Mouse (Mus musculus) brown adipose tissue, adult 24 weeks (tissue): ENCODE measurements around the gene Gm20388. TPM values are rescaled to one million over a fixed set of nuclear protein-coding genes. Genes with fewer than 3 reads are reported as not detected.

ENCODE experiments used
- H3K27ac ChIP-seq: fragments of 200-500 bp; replicated peaks from 2 replicates; pipeline ENCODE4 v1.5.1; 2012; ENCODE audit warnings: low read depth, mild to moderate bottlenecking, low read length
- H3K4me1 ChIP-seq: fragments of 200-500 bp; 2 replicates; pipeline ENCODE4 v1.6.1; 2012; ENCODE audit warnings: low read length, mixed read lengths; ENCODE audit not compliant: control insufficient read depth, insufficient read depth, insufficient read length
- H3K4me3 ChIP-seq: fragments of 200-500 bp; 2 replicates; pipeline ENCODE4 v1.5.1; 2012; ENCODE audit warnings: low read depth, mild to moderate bottlenecking, low read length, moderate library complexity; ENCODE audit not compliant: insufficient read depth
- polyA plus RNA-seq: library from polyadenylated mRNA; stranded (reverse); fragments of >200 nt; gene quantifications from 2 replicates; pipeline ENCODE4 v1.2.4, GENCODE M21; 2012; ENCODE audit not compliant: missing spikeins, insufficient read depth, insufficient read length

The Gm20388 gene
- polyA plus RNA-seq, 1 experiment: 44.7 TPM

DNA sequence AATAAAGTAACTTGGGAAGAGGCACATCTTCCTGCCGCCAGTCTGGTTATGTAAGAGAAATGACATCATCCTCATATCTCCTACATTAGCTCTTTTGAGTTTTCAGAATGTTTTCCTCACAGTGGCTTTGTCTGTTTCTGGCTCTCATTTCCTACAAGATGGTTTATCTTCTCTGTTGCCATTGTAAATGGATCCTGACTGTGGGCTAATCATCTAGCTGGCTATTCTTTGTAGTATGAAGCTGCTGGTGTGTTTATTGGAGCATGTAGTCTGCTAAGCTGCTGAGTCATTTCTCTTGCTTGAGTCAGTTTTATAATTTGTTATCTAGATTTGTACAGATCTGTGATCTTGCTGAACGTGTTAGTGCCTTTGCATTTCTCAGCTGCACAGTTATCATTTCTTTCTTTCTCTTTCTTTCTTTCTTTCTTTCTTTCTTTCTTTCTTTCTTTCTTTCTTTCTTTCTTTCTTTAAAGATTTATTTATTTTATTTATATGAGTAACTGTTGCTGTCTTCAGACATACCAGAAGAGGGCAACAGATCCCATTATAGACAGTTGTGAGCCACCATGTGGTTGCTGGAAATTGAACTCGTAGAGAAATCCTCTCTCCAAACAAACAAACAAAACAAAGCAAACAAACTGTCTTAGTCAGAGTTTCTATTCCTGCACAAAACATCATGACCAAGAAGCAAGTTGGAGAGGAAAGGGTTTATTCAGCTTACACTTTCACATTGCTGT, 3723.9 kb downstream of the Gm20388 start:
- no peak overlapping the region for H3K27ac ChIP-seq
- H3K4me3 ChIP-seq: no peak overlapping the region
- H3K4me1 ChIP-seq: no peaks in the 10 kb centered on the region

DNA sequence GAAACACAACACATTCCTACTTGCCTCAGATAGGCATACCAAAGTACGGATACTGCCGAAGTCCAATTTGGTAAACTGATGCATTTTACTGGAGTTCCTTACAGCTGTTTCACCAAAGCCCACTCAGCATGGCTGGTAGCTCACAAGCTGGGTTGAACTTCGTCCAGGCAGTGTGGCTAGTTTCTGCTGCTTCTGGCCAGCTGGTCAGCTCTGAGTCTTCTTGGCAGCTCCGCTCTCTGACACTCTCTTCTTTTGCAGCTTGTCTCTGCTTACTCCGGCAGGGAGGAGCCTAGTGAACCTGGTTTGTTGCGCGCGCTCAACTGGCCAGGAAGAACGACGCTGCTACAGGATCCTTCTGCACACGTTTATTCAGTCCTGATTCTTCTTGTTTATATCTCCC, 3725.0 kb downstream of the Gm20388 start:
- Histone ChIP-seq H3K4me3 (no peak overlapping the region), H3K27ac (no peak overlapping the region), H3K4me1 (no peaks in the 10 kb centered on the region)

DNA sequence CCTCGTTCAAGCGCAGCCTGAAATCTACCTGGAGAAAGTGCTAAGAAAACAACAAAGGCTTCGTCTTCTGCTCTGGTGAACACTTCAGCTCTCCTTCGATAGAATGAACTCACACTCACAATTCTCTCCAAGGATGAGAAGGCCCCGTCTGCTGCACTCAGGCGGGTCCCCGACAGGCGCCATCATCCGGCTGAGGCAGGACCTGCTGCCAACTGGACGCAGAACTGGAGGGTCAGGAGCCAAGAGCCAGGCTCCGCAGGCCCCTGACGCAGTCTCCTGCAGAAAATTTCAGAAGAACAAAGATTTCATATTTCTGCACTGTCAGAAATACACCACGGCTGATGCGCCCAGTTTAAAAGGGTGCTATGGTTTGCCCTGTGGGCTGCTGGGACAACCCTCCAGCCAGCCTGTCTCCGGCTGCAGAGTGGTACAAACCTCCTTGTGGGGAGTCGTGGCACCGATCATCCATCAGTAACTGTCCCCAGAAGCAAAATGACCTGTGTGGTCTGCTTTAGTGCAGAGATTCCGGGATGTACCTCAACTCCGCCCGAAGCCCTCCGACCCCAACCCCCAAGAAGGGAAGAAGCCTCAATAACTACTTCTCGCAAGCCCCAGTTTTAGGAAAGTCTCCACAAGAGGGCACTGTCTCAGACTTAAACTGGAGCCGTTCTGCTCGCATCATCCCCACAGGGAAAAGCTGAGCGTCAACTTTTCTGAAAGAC, 3732.8 kb downstream of the Gm20388 start:
- no peak overlapping the region for H3K27ac ChIP-seq
- H3K4me1 ChIP-seq: no peaks in the 10 kb centered on the region
- no peak overlapping the region for H3K4me3 ChIP-seq

DNA sequence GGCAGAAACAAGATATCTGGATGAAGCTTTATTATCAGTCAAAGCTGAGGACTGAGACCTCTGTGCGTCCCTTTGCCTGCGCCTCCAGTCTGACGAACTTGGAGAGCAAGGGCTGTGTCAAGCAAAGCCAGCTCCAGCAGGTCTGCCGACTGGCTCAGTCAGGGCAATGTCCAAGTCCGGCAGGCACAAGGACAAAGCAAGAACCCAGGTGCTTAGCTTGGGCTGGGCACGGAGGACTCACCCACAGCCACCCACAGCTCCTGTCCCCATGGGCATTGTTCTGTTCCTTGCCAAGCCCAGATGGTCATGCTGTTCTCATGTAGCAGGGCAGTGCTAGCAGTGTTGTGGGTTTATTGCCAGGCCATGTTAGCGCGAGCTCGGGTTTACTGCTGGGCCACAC, 3734.6 kb downstream of the Gm20388 start:
- Histone ChIP-seq H3K27ac (no peak overlapping the region), H3K4me1 (no peaks in the 10 kb centered on the region), H3K4me3 (no peak overlapping the region)

DNA sequence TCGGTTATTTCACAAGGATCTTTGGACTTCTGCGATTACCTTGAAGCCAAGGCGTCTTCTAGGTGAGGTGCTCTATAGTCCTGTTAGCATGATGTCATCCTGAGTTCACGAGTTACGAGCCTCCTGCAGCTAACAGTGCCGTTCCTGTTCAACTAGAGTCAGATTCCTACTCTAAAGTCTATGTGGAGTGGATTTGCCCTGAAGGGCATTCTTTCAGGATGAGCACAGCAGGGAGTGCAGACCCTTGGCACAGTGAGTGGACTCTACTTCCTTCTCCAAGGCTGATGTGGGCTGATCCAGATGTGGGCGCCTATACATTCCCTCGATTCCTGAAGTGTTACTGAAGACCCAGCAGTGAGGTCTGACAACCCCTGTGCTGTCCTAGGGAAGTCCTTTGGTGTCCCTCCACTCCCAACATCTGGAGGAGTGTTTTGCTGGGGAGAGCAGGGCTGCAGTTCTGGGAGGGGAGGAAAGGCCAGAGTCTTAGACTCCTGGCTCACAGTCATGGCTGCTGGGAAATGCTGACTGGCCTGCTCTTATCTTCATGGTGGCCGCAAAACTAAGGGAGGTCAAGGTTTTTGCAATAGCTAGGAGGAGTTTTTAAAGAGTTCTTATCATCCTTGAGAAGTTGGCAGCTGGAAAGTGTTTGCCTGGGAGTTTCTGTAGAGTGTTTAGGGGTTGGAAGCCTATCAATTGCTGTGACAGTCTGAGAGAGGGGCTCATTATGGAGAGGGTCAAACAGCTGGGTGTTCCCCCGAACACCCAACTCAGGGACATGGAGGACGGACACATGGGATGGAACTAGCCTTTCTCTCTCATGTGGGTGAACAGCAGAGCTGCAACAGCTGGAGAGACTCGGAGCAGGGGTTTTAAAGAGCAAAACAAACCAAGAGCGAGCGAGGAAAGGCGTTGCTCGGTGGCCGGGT, 3737.9 kb downstream of the Gm20388 start:
- no peak overlapping the region for H3K27ac ChIP-seq

DNA sequence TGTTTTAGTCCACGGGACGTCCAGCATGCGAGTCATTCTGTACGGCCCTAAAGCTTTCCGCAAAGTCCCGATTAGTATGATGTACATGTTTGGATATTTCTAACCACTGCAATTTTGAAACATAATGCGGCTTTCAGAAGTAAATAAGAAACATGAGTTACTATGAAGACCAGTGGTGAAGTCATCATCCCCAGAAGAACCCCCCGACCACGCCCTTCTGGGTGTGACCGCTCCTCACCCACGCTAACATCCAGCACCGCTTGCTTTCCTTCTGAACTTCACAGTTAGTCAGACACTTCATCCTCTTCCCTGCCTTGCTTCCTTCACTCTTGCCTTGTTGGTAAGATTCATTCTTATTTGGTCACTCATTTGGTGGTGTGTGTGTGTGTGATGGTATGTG, 3738.8 kb downstream of the Gm20388 start:
- Histone ChIP-seq H3K4me3 (no peak overlapping the region), H3K27ac (no peak overlapping the region), H3K4me1 (0 out of 2 replicates have a peak, but pooled peaks cover 2% of the 10 kb centered on the region)

More for the DNA sequence above, 3737.9 kb downstream of the Gm20388 start:
- Histone ChIP-seq H3K4me3 (no peak overlapping the region), H3K4me1 (0 out of 2 replicates have a peak, but pooled peaks cover 2% of the 10 kb centered on the region)

DNA sequence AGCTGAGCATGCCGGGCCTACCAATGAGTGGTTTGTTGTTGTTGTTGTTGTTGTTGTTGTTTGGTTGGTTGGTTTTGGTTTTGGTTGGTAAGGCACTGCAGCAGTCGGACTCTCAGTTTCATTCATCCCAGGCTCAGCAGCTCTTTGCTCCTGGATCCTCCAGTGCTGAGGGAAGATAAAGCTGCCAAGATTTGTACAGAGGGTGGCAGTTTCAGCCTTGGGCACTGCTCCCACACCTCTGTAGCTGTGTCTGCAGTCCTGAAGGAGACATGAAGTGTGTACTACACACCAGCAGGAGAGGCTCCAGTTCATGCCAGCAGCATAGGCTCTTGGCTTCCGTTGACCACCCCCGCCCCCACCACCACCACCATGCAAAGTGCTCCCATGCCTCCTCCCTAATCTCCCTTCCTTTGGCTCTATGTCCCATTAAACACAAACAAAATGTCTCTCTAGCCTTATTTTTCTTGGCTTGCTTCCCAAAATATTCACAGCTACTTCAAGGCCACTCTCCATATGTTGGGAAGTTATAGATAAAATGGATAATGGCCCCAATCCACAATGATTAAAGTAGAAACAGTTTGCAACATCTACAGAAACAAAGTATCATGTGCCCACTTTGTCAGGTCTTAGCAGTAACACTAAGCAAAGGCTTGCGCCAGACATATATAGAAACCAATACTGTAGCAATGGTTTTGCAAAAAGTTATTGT, 3740.9 kb downstream of the Gm20388 start:
- Histone ChIP-seq H3K4me3 (no peak overlapping the region), H3K4me1 (0 out of 2 replicates have a peak, but pooled peaks cover 3% of the 10 kb centered on the region), H3K27ac (no peak overlapping the region)

DNA sequence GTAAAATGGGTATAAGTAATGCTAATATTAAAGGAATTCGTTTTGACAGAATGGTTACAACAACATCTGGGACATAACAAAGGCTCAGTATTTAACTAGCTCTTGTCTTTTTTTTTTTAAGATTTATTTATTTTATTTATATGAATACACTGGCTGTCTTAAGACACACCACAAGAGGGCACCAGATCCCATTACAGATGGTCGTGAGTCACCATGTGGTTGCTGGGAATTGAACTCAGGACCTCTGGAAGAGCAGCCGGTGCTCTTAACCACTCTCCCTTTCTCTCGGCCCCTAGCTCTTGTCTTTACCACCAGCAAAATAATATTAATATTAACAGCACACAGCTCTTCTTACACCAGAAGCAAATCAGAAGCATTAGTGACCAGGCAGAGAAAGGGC, 3742.0 kb downstream of the Gm20388 start:
- no peak overlapping the region for H3K27ac ChIP-seq
- H3K4me3 ChIP-seq: no peak overlapping the region
- H3K4me1 ChIP-seq: 0 out of 2 replicates have a peak, but pooled peaks cover 3% of the 10 kb centered on the region

DNA sequence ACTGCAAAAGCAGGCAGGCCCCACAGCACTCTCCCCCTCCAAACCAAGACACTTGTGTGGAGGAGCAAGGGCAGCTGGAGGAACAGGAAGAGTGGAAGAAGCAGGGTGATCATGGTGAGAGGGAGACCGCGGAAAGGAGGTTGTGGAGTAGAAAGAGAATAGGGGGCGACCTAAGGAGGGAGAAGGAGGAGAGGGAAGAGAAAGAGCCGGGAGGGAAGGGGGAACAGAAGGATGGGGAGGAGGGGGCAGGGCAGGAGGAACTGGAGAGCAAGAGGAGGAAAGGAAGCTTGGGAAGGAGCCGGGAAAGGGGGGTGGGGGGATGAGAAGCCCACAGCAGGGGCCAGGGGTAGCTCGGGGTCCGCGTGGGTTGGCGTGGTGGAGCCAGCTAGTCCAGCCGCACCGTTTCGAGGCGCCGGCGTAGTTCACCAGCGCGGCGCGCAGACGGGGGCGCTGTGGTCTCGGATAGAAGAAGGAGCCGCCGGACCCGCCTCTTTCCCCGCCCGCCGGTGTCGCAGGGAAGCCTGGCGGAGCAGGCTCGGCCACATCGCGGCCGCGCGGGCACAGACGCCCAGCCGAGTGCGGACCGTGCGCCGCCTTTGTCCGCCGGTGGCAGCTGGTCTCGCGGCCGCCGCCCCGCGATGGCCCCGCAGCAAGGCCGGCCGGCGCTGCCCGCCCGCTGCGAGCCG, 3742.8 kb downstream of the Gm20388 start, which contains the start of gene Rhou:
Rhou (plus strand) TSS at position 622 of the 686 bp plus-strand sequence.
- 0 out of 2 replicates have a peak, but pooled peaks cover 3% of the 10 kb centered on the region for H3K4me1 ChIP-seq
- H3K27ac ChIP-seq: no peak within 1 kb of the TSS
- H3K4me3 ChIP-seq: peak within 1 kb of the TSS; percentile 72

DNA sequence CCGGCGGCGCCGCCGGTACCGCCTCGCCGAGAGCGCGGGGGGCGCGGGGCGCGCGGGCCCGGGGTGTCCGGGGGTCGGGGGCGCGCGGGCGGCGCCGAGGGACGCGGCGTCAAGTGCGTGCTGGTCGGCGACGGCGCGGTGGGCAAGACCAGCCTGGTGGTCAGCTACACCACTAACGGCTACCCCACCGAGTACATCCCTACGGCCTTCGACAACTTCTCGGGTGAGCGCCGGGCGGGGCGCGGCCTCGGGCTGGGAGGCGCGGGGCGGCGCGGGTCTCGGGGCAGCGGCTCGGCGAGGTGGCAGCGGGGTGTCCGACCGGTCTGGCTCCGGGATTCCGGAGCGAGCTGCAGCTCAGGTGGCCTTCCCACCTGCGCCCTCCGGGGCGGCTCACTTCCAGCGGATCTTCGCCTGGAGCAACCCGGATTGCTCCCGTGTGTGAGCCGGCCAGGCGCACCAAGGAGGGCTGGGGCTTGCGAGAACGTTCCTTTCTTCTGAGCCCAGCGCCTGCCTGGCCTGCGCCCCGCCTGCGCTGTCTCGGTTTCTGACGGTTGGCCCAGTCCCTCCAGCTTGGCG, 3743.4 kb downstream of the Gm20388 start:
- Histone ChIP-seq H3K27ac (no peak overlapping the region), H3K4me1 (0 out of 2 replicates have a peak, but pooled peaks cover 3% of the 10 kb centered on the region), H3K4me3 (peak overlapping the region; percentile 72)

DNA sequence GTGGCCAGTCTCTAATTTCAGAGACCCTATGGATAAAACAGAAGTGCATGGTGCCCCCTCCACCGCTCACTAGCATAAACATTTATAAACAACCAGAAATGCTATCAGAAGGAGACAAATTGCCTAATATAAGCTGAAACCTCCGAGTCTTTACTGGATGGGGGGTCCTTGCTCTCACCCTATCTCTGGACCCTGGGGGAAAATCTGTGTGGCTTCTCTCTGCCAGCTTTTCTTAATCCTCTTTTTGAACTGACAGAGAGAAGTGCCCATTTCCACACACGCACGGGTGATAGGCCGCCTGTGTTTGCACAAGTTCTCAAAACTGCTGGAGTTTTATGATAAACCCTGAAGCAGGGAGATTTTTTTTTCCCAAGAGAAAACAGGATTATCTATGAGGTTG, 3744.1 kb downstream of the Gm20388 start:
- Histone ChIP-seq H3K27ac (no peak overlapping the region), H3K4me1 (0 out of 2 replicates have a peak, but pooled peaks cover 3% of the 10 kb centered on the region), H3K4me3 (peak overlapping the region; percentile 72)

DNA sequence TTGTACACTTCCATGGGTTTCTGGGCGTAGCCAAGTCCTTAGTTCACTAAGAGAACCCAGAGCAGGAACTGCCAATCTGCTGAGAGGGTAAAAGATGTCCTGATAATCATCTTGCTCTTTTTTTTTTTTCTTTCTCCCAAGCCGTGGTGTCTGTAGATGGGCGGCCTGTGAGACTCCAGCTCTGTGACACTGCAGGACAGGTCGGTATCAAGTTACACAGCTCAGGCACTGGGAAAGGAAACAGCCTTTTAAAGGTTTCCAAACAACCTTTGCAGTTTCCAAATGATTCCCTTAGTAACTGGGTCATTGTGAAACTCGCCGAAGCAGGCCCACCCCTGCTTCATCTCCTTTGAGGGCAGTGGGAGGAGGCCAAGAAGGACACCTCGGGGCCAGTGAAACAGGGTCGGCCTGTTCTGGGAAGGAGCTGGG, 3744.7 kb downstream of the Gm20388 start:
- peak overlapping the region; percentile 72; the same call in 1 of the 2 replicates for H3K4me3 ChIP-seq
- 0 out of 2 replicates have a peak, but pooled peaks cover 3% of the 10 kb centered on the region for H3K4me1 ChIP-seq
- H3K27ac ChIP-seq: no peak overlapping the region

DNA sequence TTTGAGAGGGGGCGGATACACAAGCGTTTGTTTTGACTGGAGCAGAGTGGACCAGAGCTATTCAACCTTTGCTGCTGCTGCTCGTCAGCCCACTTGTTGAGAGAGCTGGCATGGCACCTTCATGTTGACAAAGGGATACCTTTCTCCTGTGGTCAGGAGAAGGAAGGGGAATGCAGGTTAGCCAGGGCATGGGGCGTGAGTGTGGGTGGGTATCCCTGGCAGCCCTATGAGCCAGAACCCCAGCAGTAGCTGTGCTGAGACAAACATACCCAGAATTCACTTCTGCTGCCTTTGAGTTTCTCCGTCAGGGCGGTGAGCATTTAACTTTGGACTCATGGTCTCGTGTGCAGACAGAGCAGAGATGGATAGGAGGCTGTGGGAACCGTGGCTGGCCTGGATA, 3747.2 kb downstream of the Gm20388 start:
- Histone ChIP-seq H3K4me1 (0 out of 2 replicates have a peak, but pooled peaks cover 3% of the 10 kb centered on the region), H3K27ac (no peak overlapping the region), H3K4me3 (no peak overlapping the region)
